Mouse (Mus musculus): Measurements from ENCODE around the gene Slc35a2. TPM values are rescaled to one million over a fixed set of nuclear protein-coding genes. Genes with fewer than 3 reads are reported as not detected.
A peak's percentile ranks its signal among the peaks of the same experiment; 100 is the strongest.

Gene Slc35a2
- polyA plus RNA-seq, 1 experiment: 20.6 TPM

DNA sequence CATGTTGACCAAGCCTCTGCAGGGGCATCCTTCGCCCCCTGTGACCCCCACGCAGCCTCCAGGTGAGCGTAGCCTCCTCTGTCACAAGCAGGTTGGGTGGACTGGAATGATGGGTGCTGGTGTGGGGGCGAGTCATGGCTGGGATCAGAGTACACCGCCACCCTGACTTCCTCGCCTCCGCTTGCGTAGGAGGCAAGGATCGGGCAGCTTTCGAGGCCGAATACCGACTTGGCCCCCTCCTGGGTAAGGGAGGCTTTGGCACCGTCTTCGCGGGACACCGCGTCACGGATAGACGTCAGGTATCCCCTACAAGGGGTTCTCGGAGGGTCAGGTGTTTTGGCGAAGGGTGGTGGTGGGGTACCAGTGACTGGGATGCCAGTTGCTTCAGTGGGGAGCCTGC, 5.3 kb upstream of the Slc35a2 start:
- no peaks in the 10 kb centered on the region for H3K79me3 ChIP-seq (ENCODE audit: low read depth)
- peak overlapping the region; percentile 23 for H3K4me3 ChIP-seq (ENCODE audit: insufficient read depth, poor library complexity, severe bottlenecking)
- TF ChIP-seq FOSL1 (IDR thresholded peaks at IDR 0.05; ENCODE audit: insufficient read depth, low read length, poor library complexity, severe bottlenecking) (no peak), CEBPB (IDR thresholded peaks at IDR 0.05; ENCODE audit: low read depth) (no peak), USF1 (IDR thresholded peaks at IDR 0.05; ENCODE audit: low read depth) (no peak), MYOG (IDR thresholded peaks at IDR 0.05; ENCODE audit: control insufficient read depth, extremely low read depth, insufficient read length) (no peak), MAX (IDR thresholded peaks at IDR 0.05) (no peak), MYOD1 (IDR thresholded peaks at IDR 0.05; ENCODE audit: control insufficient read depth, insufficient read length, low read depth) (no peak), CTCF (IDR thresholded peaks at IDR 0.05; ENCODE audit: control insufficient read depth, insufficient read depth, insufficient read length) (no peak)
- H3K79me2 ChIP-seq (ENCODE audit: control insufficient read depth, insufficient read depth): no peaks in the 10 kb centered on the region
- H3K27me3 ChIP-seq (ENCODE audit: control insufficient read depth, insufficient read depth, insufficient read length): no peaks in the 10 kb centered on the region
- H3ac ChIP-seq (ENCODE audit: control insufficient read depth, insufficient read length, low read depth): peak overlapping the region; percentile 74
- H3K36me3 ChIP-seq (ENCODE audit: control insufficient read depth, insufficient read depth): no peaks in the 10 kb centered on the region

- TF ChIP-seq MAX (IDR thresholded peaks at IDR 0.05) (no peak), CTCF (IDR thresholded peaks at IDR 0.05; ENCODE audit: control insufficient read depth, insufficient read depth, insufficient read length) (no peak), CEBPB (IDR thresholded peaks at IDR 0.05; ENCODE audit: low read depth) (no peak), MYOG (IDR thresholded peaks at IDR 0.05; ENCODE audit: control insufficient read depth, extremely low read depth, insufficient read length) (no peak), USF1 (IDR thresholded peaks at IDR 0.05; ENCODE audit: low read depth) (no peak), FOSL1 (IDR thresholded peaks at IDR 0.05; ENCODE audit: insufficient read depth, low read length, poor library complexity, severe bottlenecking) (no peak), MYOD1 (IDR thresholded peaks at IDR 0.05; ENCODE audit: control insufficient read depth, insufficient read length, low read depth) (no peak)
- peaks cover 4% of the 10 kb centered on the region for H3K79me3 ChIP-seq (ENCODE audit: low read depth)
- no peaks in the 10 kb centered on the region for H3K27me3 ChIP-seq (ENCODE audit: control insufficient read depth, insufficient read depth, insufficient read length)
- H3K79me2 ChIP-seq (ENCODE audit: control insufficient read depth, insufficient read depth): peaks cover 7% of the 10 kb centered on the region
- H3K36me3 ChIP-seq (ENCODE audit: control insufficient read depth, insufficient read depth): no peaks in the 10 kb centered on the region
- no peak overlapping the region for H3K4me3 ChIP-seq (ENCODE audit: insufficient read depth, poor library complexity, severe bottlenecking)
- H3ac ChIP-seq (ENCODE audit: control insufficient read depth, insufficient read length, low read depth): no peak overlapping the region
Measured at GRCm38 (mm10) chrX:7879819-7880218, 4.0 kb upstream of the Slc35a2 start.

GRCm38 (mm10) chrX:7898211-7898610, 14.4 kb downstream of the Slc35a2 start:
- H3K79me3 ChIP-seq (ENCODE audit: low read depth): peaks cover 3% of the 10 kb centered on the region
- H3ac ChIP-seq (ENCODE audit: control insufficient read depth, insufficient read length, low read depth): peak overlapping the region; percentile 38
- H3K79me2 ChIP-seq (ENCODE audit: control insufficient read depth, insufficient read depth): peaks cover 12% of the 10 kb centered on the region
- peaks cover 11% of the 10 kb centered on the region for H3K36me3 ChIP-seq (ENCODE audit: control insufficient read depth, insufficient read depth)
- H3K27me3 ChIP-seq (ENCODE audit: control insufficient read depth, insufficient read depth, insufficient read length): no peaks in the 10 kb centered on the region
- H3K4me3 ChIP-seq (ENCODE audit: insufficient read depth, poor library complexity, severe bottlenecking): peak overlapping the region; percentile 50
- TF ChIP-seq MYOG (IDR thresholded peaks at IDR 0.05; ENCODE audit: control insufficient read depth, extremely low read depth, insufficient read length): no peak
- TF ChIP-seq CTCF (IDR thresholded peaks at IDR 0.05; ENCODE audit: control insufficient read depth, insufficient read depth, insufficient read length): no peak

DNA sequence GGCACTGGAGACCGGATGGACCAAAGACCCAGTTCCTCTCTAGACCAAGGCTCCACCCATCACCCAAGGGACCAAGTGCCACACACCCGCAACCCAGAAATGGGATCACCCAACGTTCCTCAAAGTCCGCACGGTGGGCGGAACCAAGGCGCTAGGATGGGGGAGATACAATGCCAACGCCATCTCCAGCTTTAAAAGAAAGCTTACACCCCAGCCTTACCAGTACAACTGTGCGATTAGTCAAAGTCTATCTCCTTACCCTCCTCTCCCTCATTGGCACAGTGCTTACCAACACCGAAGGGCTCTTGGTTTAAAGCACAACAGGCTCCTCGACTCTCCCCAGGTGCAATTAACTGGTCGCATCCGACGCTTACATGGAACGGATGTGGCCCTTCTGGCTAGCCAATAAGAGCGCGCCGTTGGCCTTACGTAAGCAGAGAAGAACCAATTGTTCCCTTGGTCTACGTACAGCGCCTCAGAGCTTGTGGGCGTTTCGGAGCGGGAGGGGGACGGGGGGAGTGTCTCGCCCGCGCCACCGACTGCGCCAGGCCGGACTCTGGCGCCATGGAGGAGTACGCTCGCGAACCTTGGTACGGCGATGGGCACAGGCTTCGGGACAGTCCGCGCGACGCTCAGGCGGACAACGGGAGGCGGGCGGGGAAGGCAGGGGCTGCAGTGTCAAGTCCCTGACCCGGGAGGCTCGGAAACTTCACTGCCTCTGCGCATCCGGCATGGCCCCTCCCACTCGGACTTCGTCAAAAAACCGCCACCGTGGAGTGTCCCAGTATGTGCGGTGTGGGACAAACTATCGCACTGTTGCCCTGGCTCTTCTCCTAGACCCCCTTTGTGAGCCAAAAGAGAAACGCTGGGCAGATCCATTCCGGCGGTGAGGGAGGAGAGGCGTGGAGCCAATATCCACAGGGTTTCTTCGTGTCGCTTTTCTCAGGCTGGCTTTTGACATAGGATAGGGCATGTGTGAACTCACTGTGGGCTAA, 15.3 kb downstream of the Slc35a2 start, which contains the start of the genes Pqbp1 and Timm17b:
Pqbp1 (minus strand) TSS at position 390 of the 995 bp plus-strand sequence.
Timm17b (plus strand) TSS at position 478 of the 995 bp plus-strand sequence.
- peaks cover 3% of the 10 kb centered on the region for H3K79me3 ChIP-seq (ENCODE audit: low read depth)

GRCm38 (mm10) chrX:7904441-7904840, 20.6 kb downstream of the Slc35a2 start:
- Histone ChIP-seq H3K27me3 (ENCODE audit: control insufficient read depth, insufficient read depth, insufficient read length) (no peaks in the 10 kb centered on the region), H3ac (ENCODE audit: control insufficient read depth, insufficient read length, low read depth) (no peak overlapping the region), H3K4me3 (ENCODE audit: insufficient read depth, poor library complexity, severe bottlenecking) (no peak overlapping the region), H3K79me2 (ENCODE audit: control insufficient read depth, insufficient read depth) (no peaks in the 10 kb centered on the region), H3K36me3 (ENCODE audit: control insufficient read depth, insufficient read depth) (no peaks in the 10 kb centered on the region), H3K79me3 (ENCODE audit: low read depth) (no peaks in the 10 kb centered on the region)
- TF ChIP-seq FOSL1 (IDR thresholded peaks at IDR 0.05; ENCODE audit: insufficient read depth, low read length, poor library complexity, severe bottlenecking) (no peak), MAX (IDR thresholded peaks at IDR 0.05) (no peak), MYOG (IDR thresholded peaks at IDR 0.05; ENCODE audit: control insufficient read depth, extremely low read depth, insufficient read length) (no peak), USF1 (IDR thresholded peaks at IDR 0.05; ENCODE audit: low read depth) (no peak), CTCF (IDR thresholded peaks at IDR 0.05; ENCODE audit: control insufficient read depth, insufficient read depth, insufficient read length) (no peak), CEBPB (IDR thresholded peaks at IDR 0.05; ENCODE audit: low read depth) (no peak)

More for the DNA sequence above, 15.3 kb downstream of the Slc35a2 start, which contains the start of the genes Pqbp1 and Timm17b:
- Histone ChIP-seq H3ac (ENCODE audit: control insufficient read depth, insufficient read length, low read depth) (peak within 1 kb of the TSS; percentile 94), H3K79me2 (ENCODE audit: control insufficient read depth, insufficient read depth) (peaks cover 12% of the 10 kb centered on the region), H3K27me3 (ENCODE audit: control insufficient read depth, insufficient read depth, insufficient read length) (no peaks in the 10 kb centered on the region), H3K36me3 (ENCODE audit: control insufficient read depth, insufficient read depth) (peaks cover 11% of the 10 kb centered on the region), H3K4me3 (ENCODE audit: insufficient read depth, poor library complexity, severe bottlenecking) (peak within 1 kb of the TSS; percentile 50)
- TF ChIP-seq MYOG (IDR thresholded peaks at IDR 0.05; ENCODE audit: control insufficient read depth, extremely low read depth, insufficient read length) (no peak), MAX (IDR thresholded peaks at IDR 0.05) (peak; percentile 11)
